Mouse (Mus musculus) heart, adult 2 months (tissue): ENCODE data around the gene Cldnd2.

Experiments
- CTCF ChIP-seq: fragments of 200-600 bp; IDR thresholded peaks from 2 replicates; pipeline ENCODE4 v1.8.1; 2022; ENCODE audit warnings: antibody characterized with exemption, mild to moderate bottlenecking, moderate library complexity
- POLR2A ChIP-seq: fragments of 200-500 bp; IDR thresholded peaks from 2 replicates; pipeline ENCODE4 v1.6.1; 2011; ENCODE audit warnings: mild to moderate bottlenecking, low read depth, low read length, control low read depth; ENCODE audit not compliant: insufficient read depth

DNA sequence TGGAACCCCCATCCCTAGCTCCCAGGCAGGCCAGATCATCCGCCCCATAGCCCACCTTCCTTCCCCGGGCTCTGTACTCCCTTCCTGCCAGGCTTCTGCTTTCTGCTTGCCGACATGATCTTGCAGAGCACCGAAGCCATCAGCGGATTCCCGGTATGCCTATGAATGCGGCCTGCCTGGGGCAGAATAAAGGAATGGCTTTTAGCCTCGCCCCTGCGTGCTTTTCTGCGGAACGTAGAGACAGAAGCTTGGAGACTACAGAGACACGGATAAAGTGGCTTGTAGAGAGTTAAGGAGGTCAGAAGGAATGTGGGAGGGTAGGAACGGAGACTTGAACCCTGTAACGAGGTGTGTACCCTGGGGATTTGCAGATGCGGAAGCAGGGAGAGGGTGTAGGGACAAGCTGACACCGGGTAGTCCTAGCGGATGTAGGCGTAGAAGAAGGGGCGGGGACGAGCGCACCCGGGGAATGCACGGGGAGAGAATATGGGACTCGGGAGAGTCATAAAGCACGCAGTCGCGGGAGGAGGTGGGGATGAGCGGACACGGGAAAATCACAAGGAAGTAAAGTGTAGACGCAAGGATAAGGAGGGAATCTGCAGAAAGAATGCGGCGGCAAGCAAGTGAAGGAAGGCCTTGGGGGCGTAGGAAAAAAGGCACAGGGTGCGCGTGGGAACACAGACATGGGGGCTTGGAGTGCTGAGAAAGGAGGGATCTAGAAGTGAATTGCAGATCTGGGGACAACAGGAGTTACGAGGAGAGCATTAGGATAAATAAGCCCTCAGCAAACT is 2.7 kb downstream of the Cldnd2 start:
- TF ChIP-seq POLR2A (peak; percentile 37), CTCF (no peak)
